Mouse (Mus musculus): ENCODE data around the gene Cnpy1.
A peak's percentile ranks its signal among the peaks of the same experiment; 100 is the strongest.

Gene Cnpy1

GRCm38 (mm10) chr5:28191201-28192098 is 54.2 kb downstream of the Cnpy1 start:
- no peak for DNase-seq (ENCODE audit: low read depth)

GRCm38 (mm10) chr5:28179237-28179790 is 66.3 kb downstream of the Cnpy1 start:
- no peak for DNase-seq (ENCODE audit: low read depth)

GRCm38 (mm10) chr5:28178322-28178721 is 67.3 kb downstream of the Cnpy1 start:
- no peak for DNase-seq (ENCODE audit: low read depth)

GRCm38 (mm10) chr5:28176585-28176984 is 69.0 kb downstream of the Cnpy1 start:
- DNase-seq (ENCODE audit: low read depth): no peak

- no peak for DNase-seq (ENCODE audit: low read depth)
Measured at GRCm38 (mm10) chr5:28176023-28176422, 69.6 kb downstream of the Cnpy1 start.

GRCm38 (mm10) chr5:28175570-28175919 is 70.1 kb downstream of the Cnpy1 start:
- DNase-seq (ENCODE audit: low read depth): no peak

GRCm38 (mm10) chr5:28174876-28175569 is 70.6 kb downstream of the Cnpy1 start:
- no peak for DNase-seq (ENCODE audit: low read depth)

- no peak for DNase-seq (ENCODE audit: low read depth)
Measured at GRCm38 (mm10) chr5:28174086-28174485, 71.5 kb downstream of the Cnpy1 start.

- no peak for DNase-seq (ENCODE audit: low read depth)
Measured at GRCm38 (mm10) chr5:28173674-28174073, 71.9 kb downstream of the Cnpy1 start.

- DNase-seq (ENCODE audit: low read depth): no peak
Measured at GRCm38 (mm10) chr5:28172921-28173670, 72.5 kb downstream of the Cnpy1 start.

- no peak for DNase-seq (ENCODE audit: low read depth)
Measured at GRCm38 (mm10) chr5:28172261-28172920, 73.2 kb downstream of the Cnpy1 start.

- DNase-seq (ENCODE audit: low read depth): no peak
Measured at GRCm38 (mm10) chr5:28171667-28172066, 73.9 kb downstream of the Cnpy1 start.

GRCm38 (mm10) chr5:28170892-28171291 is 74.7 kb downstream of the Cnpy1 start:
- no peak for DNase-seq (ENCODE audit: low read depth)

- no peak for DNase-seq (ENCODE audit: low read depth)
Measured at GRCm38 (mm10) chr5:28170081-28170480, 75.5 kb downstream of the Cnpy1 start.

GRCm38 (mm10) chr5:28169166-28169801 is 76.3 kb downstream of the Cnpy1 start:
- DNase-seq (ENCODE audit: low read depth): peak; percentile 5

- DNase-seq (ENCODE audit: low read depth): peak; percentile 40
Measured at GRCm38 (mm10) chr5:28168253-28169165, 77.1 kb downstream of the Cnpy1 start.

GRCm38 (mm10) chr5:28167611-28168252 is 77.9 kb downstream of the Cnpy1 start:
- peak; percentile 16 for DNase-seq (ENCODE audit: low read depth)

GRCm38 (mm10) chr5:28166256-28167231 is 79.1 kb downstream of the Cnpy1 start:
- peak; percentile 38 for DNase-seq (ENCODE audit: low read depth)

Data from induced T-regulatory cell, adult 2 months (primary cell).